Mouse (Mus musculus) lung, adult 2 months (tissue): ENCODE measurements around the gene Mecom.

Experiments used
- CTCF ChIP-seq: fragments of 200-500 bp; IDR thresholded peaks from 2 replicates; pipeline ENCODE4 v1.5.1; 2011; ENCODE audit warnings: mild to moderate bottlenecking, low read length, control low read depth; ENCODE audit not compliant: insufficient read depth
- POLR2A ChIP-seq: fragments of 200-500 bp; IDR thresholded peaks from 2 replicates; pipeline ENCODE4 v1.6.1; 2011; ENCODE audit warnings: low read depth, mild to moderate bottlenecking, control low read depth, low read length, borderline replicate concordance; ENCODE audit errors: extremely low read depth

DNA sequence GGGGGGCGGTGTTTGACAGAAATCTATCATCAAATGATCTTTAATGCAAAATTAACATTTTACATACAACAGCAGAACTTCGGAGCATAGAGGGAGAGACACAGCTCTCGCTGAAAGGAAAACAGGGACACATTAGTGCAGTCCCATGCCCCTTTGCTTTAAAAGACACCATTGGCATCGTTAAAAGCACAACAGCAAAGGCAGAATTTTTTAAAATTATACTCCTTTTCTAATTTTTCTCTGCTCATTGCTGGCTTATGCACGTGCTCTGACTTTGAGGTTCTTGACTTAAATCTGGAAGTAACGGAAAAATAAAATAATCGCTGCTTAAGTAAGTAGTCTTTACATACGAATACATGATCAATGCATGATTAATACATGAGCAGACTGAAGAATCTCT, 327.9 kb downstream of the Mecom start:
- TF ChIP-seq CTCF, result no peak
- TF ChIP-seq POLR2A, result no peak
